Mouse (Mus musculus): Measurements from ENCODE around the gene Gsk3b.

The Gsk3b gene

GRCm38 (mm10) chr16:38088629-38089446, at the start of gene Gsk3b:
Gene Gsk3b (plus strand): TSS chr16:38089001.
- DNase-seq (ENCODE audit: low read depth) = peak; percentile 98

GRCm38 (mm10) chr16:38042160-38042559, 46.6 kb upstream of the Gsk3b start:
- DNase-seq (ENCODE audit: low read depth) = no peak

- DNase-seq (ENCODE audit: low read depth) = peak; percentile 57
Observed at GRCm38 (mm10) chr16:38044551-38044950, 44.2 kb upstream of the Gsk3b start.

- DNase-seq (ENCODE audit: low read depth) = no peak
Observed at GRCm38 (mm10) chr16:38047781-38048558, 40.8 kb upstream of the Gsk3b start.

GRCm38 (mm10) chr16:38057898-38058297, 30.9 kb upstream of the Gsk3b start:
- DNase-seq (ENCODE audit: low read depth) = no peak

GRCm38 (mm10) chr16:38058836-38059235, 30.0 kb upstream of the Gsk3b start:
- DNase-seq (ENCODE audit: low read depth) = no peak

GRCm38 (mm10) chr16:38059631-38060030, 29.2 kb upstream of the Gsk3b start:
- DNase-seq (ENCODE audit: low read depth) = peak; percentile 11

GRCm38 (mm10) chr16:38073859-38074631, 14.8 kb upstream of the Gsk3b start:
- peak; percentile 4 for DNase-seq (ENCODE audit: low read depth)

GRCm38 (mm10) chr16:38080201-38080600, 8.6 kb upstream of the Gsk3b start:
- DNase-seq (ENCODE audit: low read depth) = no peak

- peak; percentile 24 for DNase-seq (ENCODE audit: low read depth)
Observed at GRCm38 (mm10) chr16:38087231-38087630, 1.6 kb upstream of the Gsk3b start.

GRCm38 (mm10) chr16:38087645-38088125, 1.1 kb upstream of the Gsk3b start:
- no peak for DNase-seq (ENCODE audit: low read depth)

- peak; percentile 87 for DNase-seq (ENCODE audit: low read depth)
Observed at GRCm38 (mm10) chr16:38088126-38088628, 624 bp upstream of the Gsk3b start.

GRCm38 (mm10) chr16:38089447-38090170, 808 bp downstream of the Gsk3b start:
- peak; percentile 76 for DNase-seq (ENCODE audit: low read depth)

GRCm38 (mm10) chr16:38090341-38091005, 1.7 kb downstream of the Gsk3b start:
- DNase-seq (ENCODE audit: low read depth) = peak; percentile 25

GRCm38 (mm10) chr16:38091041-38091440, 2.2 kb downstream of the Gsk3b start:
- no peak for DNase-seq (ENCODE audit: low read depth)

- no peak for DNase-seq (ENCODE audit: low read depth)
Observed at GRCm38 (mm10) chr16:38091706-38092105, 2.9 kb downstream of the Gsk3b start.

- peak; percentile 4 for DNase-seq (ENCODE audit: low read depth)
Observed at GRCm38 (mm10) chr16:38092598-38092997, 3.8 kb downstream of the Gsk3b start.

- peak; percentile 23 for DNase-seq (ENCODE audit: low read depth)
Observed at GRCm38 (mm10) chr16:38095181-38095851, 6.5 kb downstream of the Gsk3b start.

- no peak for DNase-seq (ENCODE audit: low read depth)
Observed at GRCm38 (mm10) chr16:38097521-38097920, 8.7 kb downstream of the Gsk3b start.

- no peak for DNase-seq (ENCODE audit: low read depth)
Observed at GRCm38 (mm10) chr16:38099325-38099724, 10.5 kb downstream of the Gsk3b start.

Measured in NIH3T3 (cell line).